Mouse (Mus musculus) lung, postnatal 0 days (tissue): ENCODE measurements around the gene Nmu.

Experiments
- CTCF ChIP-seq: IDR thresholded peaks from 2 replicates; pipeline ENCODE4 v1.5.1; 2016; ENCODE audit warnings: antibody characterized with exemption, mild to moderate bottlenecking
- EP300 ChIP-seq: IDR thresholded peaks from 2 replicates; pipeline ENCODE4 v1.6.1; 2016; ENCODE audit warnings: antibody characterized with exemption, mild to moderate bottlenecking, control low read depth

- no peak for TF ChIP-seq CTCF
- TF ChIP-seq EP300: no peak
These were observed at the start of gene Nmu for GRCm38 (mm10) chr5:76363453-76364104.
